Mouse (Mus musculus): ENCODE measurements around the gene Tmem167.
"Not testable (repeated sequence)": the region's sequence is repeated elsewhere in the genome, so short reads cannot be mapped to it uniquely, and the experiment has no call there.

Tmem167 gene

GRCm38 (mm10) chr13:90088962-90089824 is at the start of gene Tmem167, which contains the start of gene Xrcc4:
TSS of gene Tmem167 (plus strand) at chr13:90089123.
TSS of gene Xrcc4 (minus strand) at chr13:90089608.
- peak; percentile 76 for DNase-seq (ENCODE audit: extremely low read depth, low read depth, low spot score)

GRCm38 (mm10) chr13:90039613-90040012 is 49.3 kb upstream of the Tmem167 start:
- DNase-seq (ENCODE audit: extremely low read depth, low read depth, low spot score) = no peak

GRCm38 (mm10) chr13:90051735-90052134 is 37.2 kb upstream of the Tmem167 start:
- DNase-seq (ENCODE audit: extremely low read depth, low read depth, low spot score) = no peak

GRCm38 (mm10) chr13:90052408-90052807 is 36.5 kb upstream of the Tmem167 start:
- no peak for DNase-seq (ENCODE audit: extremely low read depth, low read depth, low spot score)

GRCm38 (mm10) chr13:90061877-90062276 is 27.0 kb upstream of the Tmem167 start:
- no peak for DNase-seq (ENCODE audit: extremely low read depth, low read depth, low spot score)

- DNase-seq (ENCODE audit: extremely low read depth, low read depth, low spot score) = no peak
Measured at GRCm38 (mm10) chr13:90089825-90090183, 881 bp downstream of the Tmem167 start.

- no peak for DNase-seq (ENCODE audit: extremely low read depth, low read depth, low spot score)
Measured at GRCm38 (mm10) chr13:90101514-90101913, 12.6 kb downstream of the Tmem167 start.

- DNase-seq (ENCODE audit: extremely low read depth, low read depth, low spot score) = no peak
Measured at GRCm38 (mm10) chr13:90106139-90106538, 17.2 kb downstream of the Tmem167 start.

- not testable (repeated sequence) for DNase-seq (ENCODE audit: extremely low read depth, low read depth, low spot score)
Measured at GRCm38 (mm10) chr13:90108746-90109145, 19.8 kb downstream of the Tmem167 start.

GRCm38 (mm10) chr13:90111681-90112080 is 22.8 kb downstream of the Tmem167 start:
- no peak for DNase-seq (ENCODE audit: extremely low read depth, low read depth, low spot score)

GRCm38 (mm10) chr13:90136156-90136910 is 47.4 kb downstream of the Tmem167 start:
- no peak for DNase-seq (ENCODE audit: extremely low read depth, low read depth, low spot score)

- DNase-seq (ENCODE audit: extremely low read depth, low read depth, low spot score) = no peak
Measured at GRCm38 (mm10) chr13:90141681-90142080, 52.8 kb downstream of the Tmem167 start.

- DNase-seq (ENCODE audit: extremely low read depth, low read depth, low spot score) = no peak
Measured at GRCm38 (mm10) chr13:90143245-90143644, 54.3 kb downstream of the Tmem167 start.

- DNase-seq (ENCODE audit: extremely low read depth, low read depth, low spot score) = no peak
Measured at GRCm38 (mm10) chr13:90151881-90152280, 63.0 kb downstream of the Tmem167 start.

GRCm38 (mm10) chr13:90152536-90153273 is 63.8 kb downstream of the Tmem167 start:
- no peak for DNase-seq (ENCODE audit: extremely low read depth, low read depth, low spot score)

- no peak for DNase-seq (ENCODE audit: extremely low read depth, low read depth, low spot score)
Measured at GRCm38 (mm10) chr13:90164147-90164546, 75.2 kb downstream of the Tmem167 start.

GRCm38 (mm10) chr13:90167044-90167443 is 78.1 kb downstream of the Tmem167 start:
- DNase-seq (ENCODE audit: extremely low read depth, low read depth, low spot score) = no peak

GRCm38 (mm10) chr13:90170100-90170781 is 81.3 kb downstream of the Tmem167 start:
- no peak for DNase-seq (ENCODE audit: extremely low read depth, low read depth, low spot score)

GRCm38 (mm10) chr13:90170782-90171179 is 81.9 kb downstream of the Tmem167 start:
- DNase-seq (ENCODE audit: extremely low read depth, low read depth, low spot score) = peak; percentile 4

GRCm38 (mm10) chr13:90171390-90171789 is 82.5 kb downstream of the Tmem167 start:
- no peak for DNase-seq (ENCODE audit: extremely low read depth, low read depth, low spot score)

- DNase-seq (ENCODE audit: extremely low read depth, low read depth, low spot score) = no peak
Measured at GRCm38 (mm10) chr13:90175662-90176061, 86.7 kb downstream of the Tmem167 start.
